Mouse (Mus musculus) thymus, postnatal 36 days (tissue): ENCODE results near the gene Syne1.

Source experiments
- DNase-seq, 2 experiments: peaks; one replicate each; pipeline ENCODE4 v3.0.0; 2022; ENCODE audit warnings: mixed read lengths in 2 of 2

Syne1 gene

GRCm38 (mm10) chr10:5551382-5551781 lies at the start of gene Syne1:
TSS of gene Syne1 (minus strand) at chr10:5551482.
- no peak for DNase-seq

- peak in 1 of 2 experiments; percentile 15 for DNase-seq
Measured at GRCm38 (mm10) chr10:5600123-5600522, 48.8 kb upstream of the Syne1 start.

GRCm38 (mm10) chr10:5596559-5596958 lies 45.3 kb upstream of the Syne1 start:
- DNase-seq, result no peak

DNA sequence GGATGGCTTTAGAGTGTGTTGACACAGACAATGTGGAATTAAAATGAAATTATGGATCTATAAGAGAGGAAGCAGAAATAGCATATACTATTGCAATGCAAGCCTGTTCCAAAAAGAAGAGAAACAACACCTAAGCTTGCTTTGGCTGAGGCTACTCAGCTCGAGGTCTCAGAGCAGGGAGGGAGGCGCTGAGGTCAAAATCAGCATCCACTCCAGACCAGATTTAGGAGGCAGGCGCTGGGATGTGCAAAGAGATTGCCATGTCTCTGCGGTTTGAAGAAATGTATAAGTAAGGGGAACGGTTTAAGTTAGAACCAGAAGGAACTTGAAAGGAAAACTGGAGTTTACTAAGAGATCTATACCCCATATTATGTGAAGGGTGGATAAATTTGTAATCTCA lies 43.2 kb upstream of the Syne1 start:
- no peak for DNase-seq

GRCm38 (mm10) chr10:5593464-5593863 lies 42.2 kb upstream of the Syne1 start, which contains the start of gene Myct1:
TSS of gene Myct1 (plus strand) at chr10:5593775.
- DNase-seq, result no peak

DNA sequence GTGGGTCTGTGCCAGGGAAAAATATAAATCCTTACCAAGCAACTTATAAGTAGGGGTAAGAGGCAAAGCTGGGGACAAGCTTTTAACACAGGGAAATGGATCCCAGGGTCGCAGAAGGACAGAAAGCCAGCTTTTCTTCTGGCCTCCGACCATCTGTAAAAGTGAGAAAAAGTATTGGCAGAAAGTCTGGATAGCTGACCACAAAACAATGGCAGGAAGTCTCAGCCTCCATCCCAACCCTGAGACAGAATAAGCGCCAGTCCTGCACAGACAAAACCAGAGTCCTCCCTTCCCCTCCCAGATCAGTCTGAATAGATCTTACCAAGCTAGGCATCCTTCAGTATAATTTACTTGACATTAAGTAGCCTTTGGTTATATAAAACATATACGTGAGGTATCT lies 40.7 kb upstream of the Syne1 start:
- no peak for DNase-seq

DNA sequence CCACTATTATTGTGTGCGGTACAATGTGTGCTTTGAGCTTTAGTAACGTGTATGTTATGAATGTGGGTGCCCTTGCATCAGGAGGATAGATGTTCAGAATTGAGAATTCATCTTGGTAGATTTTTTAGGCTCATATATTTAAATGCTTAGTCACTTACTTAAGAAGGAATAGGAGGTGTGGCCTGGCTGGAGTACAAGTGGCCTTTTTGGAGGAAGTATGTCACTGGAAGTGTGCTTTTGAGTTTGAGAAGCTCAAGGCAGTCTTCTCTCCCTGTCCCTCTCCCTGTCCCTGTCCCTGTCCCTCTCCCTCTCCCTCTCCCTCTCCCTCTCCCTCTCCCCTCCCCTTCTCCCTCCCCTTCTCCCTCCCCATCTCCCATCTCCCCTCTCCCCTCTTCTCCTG lies 39.8 kb upstream of the Syne1 start:
- DNase-seq, result no peak

GRCm38 (mm10) chr10:5573328-5573727 lies 22.0 kb upstream of the Syne1 start:
- DNase-seq, result peak; percentile 9 to 10

DNA sequence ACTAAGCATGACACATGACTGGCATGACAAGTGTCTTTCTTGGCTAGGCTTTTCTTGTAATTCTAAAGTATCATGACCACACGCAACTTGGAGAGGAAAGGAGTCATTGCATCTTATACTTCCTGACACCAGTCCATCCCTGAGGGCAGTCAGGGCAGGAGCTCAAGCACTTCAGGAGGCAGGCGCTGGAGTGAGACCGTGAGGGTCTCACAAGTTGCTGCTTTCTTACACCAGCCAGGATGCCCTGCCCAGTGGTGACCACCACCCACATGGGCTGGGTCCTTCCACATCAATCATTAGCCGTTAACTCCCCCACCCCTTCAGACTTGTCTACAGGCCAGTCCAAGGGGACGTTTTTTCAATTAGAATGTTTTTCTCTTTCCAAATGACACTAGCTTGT lies 20.1 kb upstream of the Syne1 start:
- DNase-seq, result no peak

DNA sequence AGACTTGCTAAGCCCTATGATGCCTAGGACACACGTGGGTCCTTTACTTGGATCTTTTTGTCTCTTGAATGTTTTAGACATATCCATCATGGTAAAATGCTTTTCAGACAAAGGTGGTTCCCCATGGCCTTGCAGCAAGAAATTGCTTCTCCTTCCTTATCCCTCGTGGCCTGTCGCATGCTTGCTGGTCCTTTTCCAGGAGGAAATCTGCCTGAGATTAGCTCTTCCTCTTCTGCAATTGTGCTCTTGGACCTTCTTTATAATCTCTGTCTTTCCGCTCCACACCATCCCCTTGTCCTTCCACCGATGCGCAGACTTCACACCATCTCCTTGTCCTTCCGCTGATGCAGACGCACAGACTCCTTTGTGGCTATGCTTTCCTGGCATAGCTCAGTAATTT lies 18.8 kb upstream of the Syne1 start:
- DNase-seq, result no peak

- no peak for DNase-seq
Measured at GRCm38 (mm10) chr10:5568991-5569390, 17.7 kb upstream of the Syne1 start.

DNA sequence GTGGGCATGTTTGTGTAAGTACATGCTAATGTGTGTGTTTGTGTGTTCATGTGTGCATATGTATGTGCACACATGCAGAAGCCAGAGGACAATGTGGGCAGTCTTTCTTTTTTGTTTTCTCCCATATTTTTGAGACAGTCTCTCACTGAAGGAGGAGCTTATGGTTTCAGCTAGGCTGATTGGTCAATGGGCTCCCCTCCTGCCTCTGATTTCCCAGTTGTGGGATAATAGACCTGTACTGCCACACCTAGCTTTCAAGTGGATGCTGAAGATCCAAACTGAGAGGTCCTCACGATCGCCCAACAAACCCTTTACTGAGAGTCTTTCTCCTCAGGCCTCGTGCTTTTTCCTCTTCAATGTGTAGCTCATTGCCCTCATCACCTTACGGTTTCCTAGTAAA lies 10.4 kb upstream of the Syne1 start:
- no peak for DNase-seq

DNA sequence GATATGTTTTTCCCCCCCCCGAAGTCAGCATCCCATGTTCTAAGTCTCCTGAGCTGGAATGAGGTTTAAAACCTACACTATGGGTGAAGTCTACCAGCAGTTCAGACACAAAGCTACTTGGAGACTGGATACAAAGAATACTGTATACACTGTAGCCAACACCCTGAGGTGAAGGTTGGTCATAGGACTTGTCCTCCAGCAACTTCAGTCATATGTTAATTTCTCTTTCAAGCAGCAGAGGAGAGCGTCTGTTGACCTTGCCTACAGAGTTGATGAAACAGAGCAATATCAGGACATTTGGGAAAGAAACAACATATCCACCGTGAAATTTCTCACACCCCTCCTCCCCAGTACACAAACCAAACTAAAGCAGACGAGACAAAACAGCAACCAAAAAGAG lies 9.2 kb upstream of the Syne1 start:
- no peak for DNase-seq

- DNase-seq, result no peak
Measured at GRCm38 (mm10) chr10:5558808-5559207, 7.5 kb upstream of the Syne1 start.

- DNase-seq, result peak in 1 of 2 experiments; percentile 7
Measured at GRCm38 (mm10) chr10:5554941-5555340, 3.7 kb upstream of the Syne1 start.

DNA sequence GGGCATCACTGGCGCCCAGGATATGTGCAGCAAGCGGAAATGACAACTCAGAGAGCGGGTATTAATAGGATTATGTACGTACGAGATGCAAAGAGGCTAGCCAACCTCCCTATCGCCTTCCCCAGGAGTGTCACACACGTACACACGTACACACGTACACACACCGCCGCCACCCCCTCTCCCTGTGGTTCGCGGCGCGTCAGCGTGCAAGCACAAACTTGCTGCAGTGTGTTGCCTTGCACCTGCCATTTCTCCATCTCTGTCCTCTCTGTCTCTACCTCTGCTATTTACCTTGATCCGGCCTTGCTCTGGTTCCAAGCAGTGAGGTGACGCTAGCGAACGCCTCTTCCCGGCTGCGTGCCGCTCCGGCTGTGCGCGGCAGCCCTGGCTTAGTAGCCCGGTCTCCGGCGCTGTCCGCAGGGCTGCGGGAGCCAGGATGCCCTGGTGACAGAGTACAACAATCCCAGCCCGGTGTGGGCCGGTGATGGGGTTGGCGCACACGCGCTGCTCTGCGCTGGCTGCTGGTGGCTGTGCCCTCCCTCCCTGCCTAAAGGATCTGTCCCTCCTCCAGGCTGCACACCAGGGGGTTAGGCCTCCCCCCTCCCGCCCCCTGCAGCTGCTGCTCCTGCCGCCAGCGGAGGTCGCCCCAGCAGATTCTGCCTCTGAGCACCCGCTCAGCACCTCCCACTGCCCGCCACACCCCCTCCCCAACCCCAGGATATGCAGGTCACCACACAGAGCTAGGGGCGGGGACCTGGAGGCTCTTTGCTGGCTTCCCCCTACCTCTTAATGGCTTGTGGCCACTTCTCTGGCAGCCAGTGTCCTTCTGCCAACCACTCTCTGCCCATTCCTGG lies 887 bp downstream of the Syne1 start:
- peak; percentile 54 to 72 for DNase-seq

GRCm38 (mm10) chr10:5549871-5550167 lies 1.5 kb downstream of the Syne1 start:
- no peak for DNase-seq

DNA sequence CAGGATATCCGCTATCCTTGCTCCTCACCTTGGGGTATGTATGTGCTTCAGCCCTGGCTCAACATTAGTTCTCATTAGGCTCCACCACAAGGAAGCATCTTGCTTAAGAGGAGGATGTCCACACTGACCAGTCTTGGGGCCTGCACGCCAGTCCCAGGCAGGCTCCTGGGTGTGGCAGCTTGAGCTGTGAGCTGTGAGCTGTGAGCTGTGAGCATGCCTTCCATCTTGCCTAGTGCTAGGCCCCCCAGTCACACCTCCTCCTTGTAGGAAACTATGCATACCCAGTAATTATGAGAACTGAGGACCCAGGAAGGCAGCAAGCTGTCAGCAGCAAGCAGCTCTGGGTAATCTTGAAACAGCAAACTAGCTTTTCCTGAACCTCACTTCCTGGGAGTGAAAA lies 2.6 kb downstream of the Syne1 start:
- no peak for DNase-seq

DNA sequence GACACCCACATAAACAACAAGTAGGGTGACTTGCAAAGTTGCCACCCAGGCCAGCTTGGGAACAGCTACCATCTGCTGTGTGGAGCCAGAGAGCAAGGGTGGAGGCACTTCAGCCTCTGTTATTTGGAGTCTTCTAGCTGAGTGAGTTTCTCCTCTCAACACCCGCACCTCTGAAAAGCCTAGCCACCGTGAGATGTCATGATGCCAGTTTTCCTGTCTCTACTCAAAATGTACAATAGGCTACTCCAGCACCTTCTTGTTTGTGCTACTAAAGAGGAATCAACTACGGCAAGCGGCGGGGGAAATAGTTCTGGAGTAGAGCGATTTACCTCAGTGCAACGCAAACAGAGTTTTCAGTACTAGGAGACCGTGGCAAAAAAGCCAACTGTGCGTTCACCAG lies 3.5 kb downstream of the Syne1 start:
- no peak for DNase-seq

- no peak for DNase-seq
Measured at GRCm38 (mm10) chr10:5546428-5546827, 4.9 kb downstream of the Syne1 start.

- no peak for DNase-seq
Measured at GRCm38 (mm10) chr10:5528284-5528683, 23.0 kb downstream of the Syne1 start.

GRCm38 (mm10) chr10:5527634-5528033 lies 23.6 kb downstream of the Syne1 start:
- no peak for DNase-seq

DNA sequence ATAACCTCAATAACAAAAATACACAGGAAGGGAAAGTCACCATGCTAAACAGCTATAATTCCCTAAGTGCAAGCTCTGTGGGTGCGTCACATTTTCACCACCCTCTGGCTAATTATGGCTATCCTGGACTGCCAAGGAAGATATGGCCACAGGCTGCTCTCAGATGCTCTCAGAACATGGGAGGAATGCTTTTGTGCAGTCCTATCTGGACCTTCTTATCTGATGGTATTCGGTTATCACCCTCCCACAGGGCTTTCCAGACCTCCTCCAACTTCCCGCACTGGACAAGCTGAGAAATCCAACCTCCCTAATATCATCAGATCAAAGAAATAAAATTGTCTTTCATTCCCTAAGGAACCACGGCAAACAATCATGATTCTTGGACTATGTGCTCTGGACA lies 28.4 kb downstream of the Syne1 start:
- DNase-seq, result no peak

DNA sequence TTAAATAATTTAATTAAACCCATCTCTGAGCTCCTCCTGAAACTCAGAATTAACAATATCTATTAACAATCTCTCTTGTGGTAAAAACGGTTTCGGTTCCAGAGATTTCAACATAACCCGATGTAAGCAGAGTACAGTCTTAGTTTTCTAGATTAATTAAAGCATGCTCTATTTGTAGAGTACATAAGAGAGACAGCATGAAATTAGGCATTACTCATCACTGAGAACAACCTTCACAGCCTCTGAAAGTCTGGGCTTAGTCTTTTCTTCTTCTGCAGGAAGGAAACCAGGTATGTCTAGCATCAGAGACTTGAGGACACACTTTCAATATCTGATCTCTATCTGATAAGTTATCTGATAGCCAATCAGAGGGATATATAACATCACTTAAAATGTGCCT lies 29.0 kb downstream of the Syne1 start:
- DNase-seq, result no peak

DNA sequence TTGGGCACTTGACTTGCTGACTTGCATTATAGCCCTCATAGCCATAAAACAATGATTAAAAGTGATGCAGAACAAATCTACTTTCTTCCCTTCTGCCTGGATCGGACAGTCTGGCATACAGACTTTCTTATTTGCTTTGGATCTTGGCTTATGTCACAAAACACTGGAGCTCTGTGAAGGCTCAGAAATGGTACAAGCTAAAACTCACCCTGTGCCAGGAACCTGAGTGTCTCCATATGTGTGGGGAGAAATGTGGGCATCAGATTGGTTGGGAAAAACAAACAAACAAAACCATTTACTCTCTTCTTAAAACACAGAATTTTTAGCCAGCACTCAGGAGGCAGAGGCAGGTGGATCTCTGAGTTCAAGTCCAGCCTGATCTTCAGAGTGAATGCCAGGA lies 30.6 kb downstream of the Syne1 start:
- DNase-seq, result no peak
